Mouse (Mus musculus) kidney, adult 8-10 months (tissue): ENCODE measurements around the gene Vill.

ENCODE experiments used
- DNase-seq, 2 experiments: peaks; one replicate each; pipeline ENCODE4 v3.0.0; 2022

Vill gene

GRCm38 (mm10) chr9:119052154-119052944 lies at the start of gene Vill:
Gene Vill (plus strand): TSS chr9:119052778.
- peak; percentile 69 to 74 for DNase-seq

DNA sequence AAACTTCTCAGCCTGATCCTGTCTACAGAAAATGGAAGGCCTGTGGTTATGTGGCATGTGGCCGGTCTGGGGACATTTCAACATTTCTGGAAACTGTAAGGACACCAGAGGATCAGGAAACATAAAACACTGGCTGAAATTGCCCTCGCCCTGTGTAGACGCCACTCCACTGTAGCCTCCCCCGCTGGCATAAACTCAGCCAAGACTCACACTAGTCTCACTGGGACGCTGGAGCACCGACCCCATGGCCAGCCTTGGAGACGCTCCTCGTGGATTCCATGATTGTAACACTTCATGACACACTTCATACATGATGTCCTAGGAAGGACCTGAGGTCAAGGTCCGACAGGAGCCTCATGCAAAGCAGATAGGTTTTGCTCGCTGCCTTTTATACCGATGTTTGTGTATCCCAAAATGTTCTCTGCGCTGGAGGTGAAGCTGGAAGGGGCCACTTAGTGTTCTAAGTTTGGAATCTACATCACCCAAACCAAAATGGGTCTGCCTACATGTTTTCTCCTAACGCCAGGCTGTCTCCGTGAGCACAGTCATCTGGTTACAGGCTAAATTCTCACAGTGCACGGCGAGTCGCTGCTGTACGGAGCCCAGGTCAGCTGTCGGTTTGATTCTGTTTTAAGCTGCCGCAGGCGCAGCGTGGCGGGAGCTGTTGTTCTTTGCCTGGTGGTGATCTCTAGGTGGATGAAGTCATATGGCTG lies 48.4 kb upstream of the Vill start:
- DNase-seq = no peak

DNA sequence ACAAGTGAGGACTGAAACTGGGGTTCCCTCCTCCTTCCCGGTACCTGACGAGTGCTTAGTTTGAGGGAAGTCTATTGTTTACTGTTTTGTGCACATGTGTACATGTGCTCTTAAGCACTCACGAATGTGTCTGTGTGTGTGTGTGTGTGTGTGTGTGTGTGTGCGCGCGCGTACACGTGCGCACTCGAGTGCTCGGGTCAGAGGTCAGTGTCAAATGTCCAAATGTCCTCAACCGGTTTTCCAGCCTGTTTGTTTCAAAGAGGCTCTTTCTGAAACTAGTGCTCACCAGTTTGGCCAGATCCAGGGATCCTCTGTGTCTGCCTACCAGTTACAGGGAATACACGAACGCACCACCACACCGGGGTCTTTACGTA lies 47.9 kb upstream of the Vill start:
- DNase-seq = no peak

GRCm38 (mm10) chr9:119005303-119006029 lies 47.1 kb upstream of the Vill start:
- DNase-seq = no peak

GRCm38 (mm10) chr9:119007266-119007665 lies 45.3 kb upstream of the Vill start:
- DNase-seq = no peak

DNA sequence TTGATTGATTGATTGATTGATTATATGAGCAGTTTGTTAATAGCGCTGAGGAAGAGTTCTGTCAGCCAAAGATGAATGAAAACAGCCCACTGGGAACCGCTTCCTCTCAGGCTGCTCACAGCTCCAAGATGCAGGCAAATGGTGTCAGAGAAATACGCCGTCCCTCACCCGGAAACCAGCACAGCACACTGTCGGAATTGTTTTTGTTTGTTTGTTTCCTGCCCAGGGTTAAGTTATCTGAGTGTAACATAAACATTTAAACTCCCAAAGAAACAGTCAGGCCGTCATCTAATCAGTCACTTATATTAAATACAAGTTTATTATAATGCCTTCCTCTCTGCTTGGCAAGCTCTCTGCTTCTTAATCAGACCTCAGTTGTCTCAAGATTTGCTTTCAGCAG lies 43.7 kb upstream of the Vill start:
- DNase-seq = no peak

- peak in 1 of 2 experiments; percentile 44 for DNase-seq
Observed at GRCm38 (mm10) chr9:119010156-119010710, 42.3 kb upstream of the Vill start.

DNA sequence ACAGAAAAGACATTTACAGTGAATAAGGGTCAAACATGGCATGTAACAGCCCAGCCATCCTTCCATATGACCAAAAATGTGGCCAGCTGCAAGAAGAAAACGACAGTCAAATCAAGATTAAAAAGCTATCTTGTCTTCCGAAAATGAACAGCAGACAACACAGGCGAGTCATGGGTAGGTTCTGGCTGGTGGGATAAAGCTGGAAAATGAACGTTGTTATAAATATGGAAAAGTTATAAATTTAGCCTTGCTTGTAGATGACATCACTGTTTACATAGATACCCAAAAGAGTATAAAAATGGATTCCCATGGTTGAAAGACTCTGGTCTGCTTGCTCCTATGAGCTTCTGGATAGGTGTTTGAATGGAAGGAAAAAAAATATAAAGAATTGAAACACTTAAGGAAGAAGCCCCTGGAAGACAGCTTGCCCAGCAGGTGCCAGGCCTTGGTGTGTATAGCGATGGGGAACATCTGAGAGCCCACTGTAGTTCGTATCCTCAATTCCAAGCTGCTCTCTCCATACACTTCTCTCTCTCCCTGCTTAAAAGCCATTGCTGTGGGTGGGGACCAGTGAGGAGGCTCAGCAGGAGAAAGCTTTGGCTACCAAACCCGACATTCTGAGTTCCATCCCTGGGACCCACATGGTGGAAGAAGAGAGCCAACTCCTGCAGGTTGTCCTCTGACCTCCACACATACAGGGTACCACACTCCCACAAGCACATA lies 35.6 kb upstream of the Vill start:
- no peak for DNase-seq

- DNase-seq = peak; percentile 51 to 63
Observed at GRCm38 (mm10) chr9:119021731-119022130, 30.8 kb upstream of the Vill start.

DNA sequence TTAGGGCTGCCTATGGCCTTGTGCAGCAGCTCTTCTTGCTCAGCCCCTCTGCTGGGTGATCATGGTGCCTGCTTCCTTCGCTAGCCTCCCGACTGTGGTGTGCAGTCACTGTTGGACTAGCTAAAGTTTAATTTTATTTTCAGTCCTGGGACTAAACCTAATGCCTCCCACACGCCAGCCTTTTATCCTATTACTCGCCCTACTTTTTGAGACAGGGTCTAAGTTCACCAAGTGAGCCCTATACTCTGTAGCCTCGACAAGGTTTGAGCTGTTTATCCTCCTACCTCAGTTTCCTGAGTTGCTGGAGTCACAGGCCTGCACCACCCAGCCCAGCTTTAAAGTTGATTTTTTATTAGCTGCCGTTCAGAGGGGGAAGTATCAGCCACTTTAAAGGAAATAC lies 27.3 kb upstream of the Vill start:
- DNase-seq = peak; percentile 63 to 64

GRCm38 (mm10) chr9:119025832-119026331 lies 26.7 kb upstream of the Vill start:
- peak; percentile 69 to 74 for DNase-seq

GRCm38 (mm10) chr9:119027337-119027736 lies 25.2 kb upstream of the Vill start:
- no peak for DNase-seq

- DNase-seq = no peak
Observed at GRCm38 (mm10) chr9:119028226-119029195, 24.1 kb upstream of the Vill start.

- DNase-seq = peak; percentile 76 to 78
Observed at GRCm38 (mm10) chr9:119029568-119029967, 23.0 kb upstream of the Vill start.

DNA sequence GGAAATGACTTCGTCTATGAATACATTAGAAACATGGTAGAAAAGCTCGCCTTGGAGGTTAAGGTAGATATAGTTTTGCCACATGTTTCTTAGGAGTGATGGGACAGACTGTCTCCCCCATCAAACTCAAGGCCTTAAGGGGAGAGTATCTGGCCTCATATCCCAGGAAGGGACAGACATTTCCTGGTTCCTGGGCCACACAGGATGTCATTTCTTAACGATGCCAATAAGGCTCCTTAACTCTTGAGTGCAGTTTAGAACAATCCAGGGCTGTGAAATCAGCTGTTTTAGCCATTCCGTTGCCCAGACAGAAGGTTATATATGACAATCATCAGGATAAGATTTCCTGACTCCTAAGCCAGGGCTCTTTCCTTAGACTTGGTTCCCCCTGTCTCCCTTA lies 21.5 kb upstream of the Vill start:
- DNase-seq = no peak

DNA sequence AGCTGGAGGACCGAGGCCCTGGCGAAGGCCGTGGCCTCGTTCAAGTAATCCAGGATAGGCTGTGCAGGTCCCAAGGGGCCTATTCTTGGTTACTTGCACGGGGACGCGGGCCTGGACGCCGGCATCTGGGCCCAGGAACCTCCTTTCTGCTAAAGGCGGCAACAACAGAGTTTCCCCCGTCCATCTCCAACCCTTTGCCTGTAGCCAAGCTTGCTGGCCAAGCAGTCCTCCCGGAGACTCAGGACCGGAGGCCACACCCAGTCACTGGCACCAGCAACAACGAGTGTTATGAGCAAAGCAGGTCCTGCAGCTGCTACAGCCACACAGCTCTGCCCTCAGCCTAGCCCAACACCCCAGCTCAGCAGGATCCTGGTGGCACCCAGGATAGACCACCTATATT lies 20.8 kb upstream of the Vill start:
- DNase-seq = no peak

GRCm38 (mm10) chr9:119032538-119032937 lies 20.0 kb upstream of the Vill start:
- no peak for DNase-seq

DNA sequence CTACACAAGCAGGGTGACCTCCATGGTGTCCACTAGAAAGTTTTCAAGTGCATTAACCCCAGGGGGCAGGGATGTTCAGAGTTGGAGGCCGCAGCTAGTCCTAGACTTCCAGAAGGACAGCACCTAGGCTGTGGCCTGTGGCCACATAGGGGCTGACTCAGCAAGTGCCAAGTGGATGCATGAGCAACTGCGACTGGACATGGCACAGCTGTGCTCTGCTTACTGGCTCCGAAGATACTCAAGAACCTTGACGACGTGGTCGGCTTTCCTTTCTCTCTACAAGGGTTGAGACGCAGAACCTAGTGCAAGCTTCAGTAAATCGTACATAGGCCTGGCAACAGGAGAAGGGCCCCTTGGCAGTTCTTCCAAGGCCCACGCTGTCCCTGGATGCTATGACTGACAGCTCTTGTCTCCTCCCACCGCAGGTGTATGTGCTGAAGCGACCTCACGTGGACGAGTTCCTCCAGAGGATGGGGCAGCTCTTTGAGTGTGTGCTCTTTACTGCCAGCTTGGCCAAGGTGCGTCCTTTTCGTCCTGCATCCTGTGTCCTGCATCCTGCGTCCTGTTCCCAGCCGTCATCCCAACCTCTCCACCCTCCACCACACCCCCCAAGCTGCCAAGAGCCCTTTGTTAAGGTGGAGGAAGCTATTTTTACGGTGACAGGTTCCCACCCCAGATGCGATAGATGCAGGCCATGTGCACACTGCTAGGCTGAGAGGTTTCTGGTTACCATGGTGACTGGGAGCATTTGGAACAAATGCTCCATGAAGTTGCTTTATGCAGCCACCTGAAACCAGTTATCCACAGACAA lies 19.3 kb upstream of the Vill start:
- no peak for DNase-seq

DNA sequence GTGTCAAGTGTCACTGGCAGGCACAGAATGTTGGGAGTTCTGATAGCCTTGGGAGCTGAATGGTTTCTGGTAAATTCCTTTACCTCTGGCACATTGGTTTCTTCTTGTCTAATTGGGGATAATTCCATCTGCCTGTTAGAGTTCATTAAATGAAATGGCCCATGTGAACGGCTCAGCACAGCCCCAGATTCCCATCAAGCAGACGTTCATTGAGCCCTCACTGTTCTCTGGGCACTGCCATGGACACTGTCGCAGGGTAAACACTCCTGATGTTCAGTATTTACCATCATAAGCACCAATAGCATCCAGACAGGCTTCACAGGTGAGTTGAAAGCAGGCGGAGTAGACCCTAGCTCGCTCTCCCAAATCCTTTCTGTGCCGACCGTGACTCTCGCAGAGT lies 18.5 kb upstream of the Vill start:
- no peak for DNase-seq
